Mouse (Mus musculus) heart, postnatal 25 days (tissue): ENCODE data around the gene Rilpl1. TPM values are rescaled to one million over a fixed set of nuclear protein-coding genes. Genes with fewer than 3 reads are reported as not detected.

Experiments
- DNase-seq: peaks from one replicate; pipeline ENCODE4 v3.0.0; 2022; ENCODE audit warnings: low spot score
- intact Hi-C: fragments of 180-260 bp; cut with DNase I; formaldehyde crosslinking; loops from one replicate; pipeline ENCODE4 v1.15.1; 2025
- total RNA-seq, 2 experiments: library from RNA; stranded (reverse); gene quantifications; 2 replicates each; pipeline ENCODE4 v1.2.3; 2021

The Rilpl1 gene
- total RNA-seq, 2 experiments from 2014 or later, result 191 to 222 TPM

- DNase-seq, result peak; percentile 67
- intact Hi-C loops, result loop anchor here (2.0 kb wide), 1 partner anchor 30 kb away; no protein-coding TSS in a partner anchor
Measured at GRCm38 (mm10) chr5:124498221-124498876, 32.8 kb downstream of the Rilpl1 start.

GRCm38 (mm10) chr5:124496614-124497514 is 34.3 kb downstream of the Rilpl1 start:
- intact Hi-C loops, result no loop called here
- no peak for DNase-seq

- intact Hi-C loops, result no loop called here
- DNase-seq, result no peak
Measured at GRCm38 (mm10) chr5:124495547-124495946, 35.6 kb downstream of the Rilpl1 start.

- intact Hi-C loops, result no loop called here
- no peak for DNase-seq
Measured at GRCm38 (mm10) chr5:124493455-124493854, 37.7 kb downstream of the Rilpl1 start.

- intact Hi-C loops, result no loop called here
- DNase-seq, result no peak
Measured at GRCm38 (mm10) chr5:124492618-124493017, 38.6 kb downstream of the Rilpl1 start.

- intact Hi-C loops, result no loop called here
- DNase-seq, result no peak
Measured at GRCm38 (mm10) chr5:124491732-124492131, 39.5 kb downstream of the Rilpl1 start.

- intact Hi-C loops, result no loop called here
- DNase-seq, result no peak
Measured at GRCm38 (mm10) chr5:124488885-124489284, 42.3 kb downstream of the Rilpl1 start.

- DNase-seq, result no peak
- intact Hi-C loops, result no loop called here
Measured at GRCm38 (mm10) chr5:124485654-124486053, 45.5 kb downstream of the Rilpl1 start.

GRCm38 (mm10) chr5:124483655-124484396 is 47.4 kb downstream of the Rilpl1 start:
- intact Hi-C loops, result loop anchor here (5.0 kb wide), 2 partner anchors 37 to 53 kb away; no protein-coding TSS in a partner anchor
- no peak for DNase-seq

- intact Hi-C loops, result loop anchor here (5.0 kb wide), 2 partner anchors 36 to 54 kb away; no protein-coding TSS in a partner anchor
- peak; percentile 86 for DNase-seq
Measured at GRCm38 (mm10) chr5:124482966-124483654, 48.1 kb downstream of the Rilpl1 start, which contains the start of gene Snrnp35. Snrnp35 (plus strand) TSS chr5:124483134.

GRCm38 (mm10) chr5:124482436-124482965 is 48.7 kb downstream of the Rilpl1 start:
- DNase-seq, result no peak
- intact Hi-C loops, result loop anchor here (5.0 kb wide), 2 partner anchors 35 to 55 kb away; no protein-coding TSS in a partner anchor

GRCm38 (mm10) chr5:124481714-124482113 is 49.5 kb downstream of the Rilpl1 start:
- DNase-seq, result no peak
- intact Hi-C loops, result loop anchor here (5.0 kb wide), 2 partner anchors 34 to 56 kb away; no protein-coding TSS in a partner anchor

- intact Hi-C loops, result loop anchor here (5.0 kb wide), 2 partner anchors 33 to 57 kb away; no protein-coding TSS in a partner anchor
- no peak for DNase-seq
Measured at GRCm38 (mm10) chr5:124480119-124480518, 51.1 kb downstream of the Rilpl1 start.

- no peak for DNase-seq
- intact Hi-C loops, result loop anchor here (5.0 kb wide), 1 partner anchor 42 kb away; the partner anchor contains the start of gene Kmt5a
Measured at GRCm38 (mm10) chr5:124478873-124479204, 52.4 kb downstream of the Rilpl1 start.

GRCm38 (mm10) chr5:124470591-124471171 is 60.5 kb downstream of the Rilpl1 start:
- intact Hi-C loops, result no loop called here
- DNase-seq, result no peak

- no peak for DNase-seq
- intact Hi-C loops, result no loop called here
Measured at GRCm38 (mm10) chr5:124469486-124469885, 61.7 kb downstream of the Rilpl1 start.

- intact Hi-C loops, result no loop called here
- no peak for DNase-seq
Measured at GRCm38 (mm10) chr5:124468365-124468764, 62.8 kb downstream of the Rilpl1 start.

GRCm38 (mm10) chr5:124467766-124468165 is 63.4 kb downstream of the Rilpl1 start:
- DNase-seq, result no peak
- intact Hi-C loops, result no loop called here

- intact Hi-C loops, result no loop called here
- no peak for DNase-seq
Measured at GRCm38 (mm10) chr5:124464905-124465304, 66.3 kb downstream of the Rilpl1 start.
